Mouse (Mus musculus) kidney, adult 2 months (tissue): ENCODE measurements around the gene Zfp523.

Experiments
- CTCF ChIP-seq: fragments of 200-500 bp; conservative IDR thresholded peaks from 2 replicates; pipeline ENCODE4 v1.5.1; 2011; ENCODE audit warnings: low read depth, mild to moderate bottlenecking, control low read depth, low read length, moderate library complexity, mixed read lengths; ENCODE audit not compliant: insufficient read depth, insufficient read length
- POLR2A ChIP-seq: fragments of 200-500 bp; IDR thresholded peaks from one replicate; pipeline ENCODE4 v1.6.1; 2011; ENCODE audit warnings: low read depth, low read length, control low read depth

GRCm38 (mm10) chr17:28204052-28204720, 27.3 kb downstream of the Zfp523 start:
- TF ChIP-seq POLR2A (no peak), CTCF (peak; percentile 89)
